Mouse (Mus musculus) T-helper 2 cell (primary cell): ENCODE data around the gene Cacna1f.

Experiments used
- in situ Hi-C: fragments of 300-600 bp; cut with MboI, MseI; formaldehyde crosslinking; loops from one replicate; pipeline ENCODE4 v1.15.1; 2025; ENCODE audit warnings: high pct_unique_total_duplicates

Cacna1f gene

DNA sequence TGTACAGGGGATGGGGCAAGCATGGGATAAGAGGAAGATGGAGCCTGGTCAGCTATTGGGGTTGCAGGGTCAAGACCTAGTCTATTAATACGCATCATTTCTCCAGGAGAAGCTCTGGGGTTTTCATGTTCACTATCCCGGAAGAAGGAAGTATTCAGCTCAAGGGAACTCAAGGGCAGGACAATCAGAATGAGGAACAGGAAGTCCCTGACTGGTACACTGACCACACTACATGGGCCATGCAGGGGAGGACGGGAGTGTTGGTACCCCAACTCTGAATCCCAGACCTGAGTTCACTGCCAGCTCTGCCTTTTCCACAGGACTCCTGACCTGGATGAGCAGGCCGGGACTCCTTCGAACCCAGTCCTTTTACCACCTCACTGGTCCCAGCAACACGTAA is 25.7 kb downstream of the Cacna1f start:
- in situ Hi-C loops, result no loop called here

DNA sequence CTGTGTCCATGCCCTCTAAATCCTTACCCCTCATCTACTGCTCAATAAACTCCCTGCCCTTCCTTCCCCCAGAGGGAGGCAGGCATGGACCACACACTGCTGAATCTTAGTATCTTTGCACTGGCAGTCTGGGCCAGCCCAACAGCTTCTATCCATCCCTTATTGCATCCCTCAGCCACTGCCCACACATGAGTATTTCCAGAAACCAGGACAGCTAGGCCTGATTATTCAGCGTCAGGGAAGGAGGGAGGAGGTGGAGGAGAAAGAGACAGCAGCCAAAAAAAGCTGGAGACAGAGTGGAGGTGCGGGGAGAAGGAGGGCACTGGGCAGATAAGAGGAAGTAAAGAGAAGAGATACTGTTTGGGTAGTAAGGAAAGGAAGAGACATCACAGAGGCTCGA is 28.2 kb downstream of the Cacna1f start:
- in situ Hi-C loops, result no loop called here

DNA sequence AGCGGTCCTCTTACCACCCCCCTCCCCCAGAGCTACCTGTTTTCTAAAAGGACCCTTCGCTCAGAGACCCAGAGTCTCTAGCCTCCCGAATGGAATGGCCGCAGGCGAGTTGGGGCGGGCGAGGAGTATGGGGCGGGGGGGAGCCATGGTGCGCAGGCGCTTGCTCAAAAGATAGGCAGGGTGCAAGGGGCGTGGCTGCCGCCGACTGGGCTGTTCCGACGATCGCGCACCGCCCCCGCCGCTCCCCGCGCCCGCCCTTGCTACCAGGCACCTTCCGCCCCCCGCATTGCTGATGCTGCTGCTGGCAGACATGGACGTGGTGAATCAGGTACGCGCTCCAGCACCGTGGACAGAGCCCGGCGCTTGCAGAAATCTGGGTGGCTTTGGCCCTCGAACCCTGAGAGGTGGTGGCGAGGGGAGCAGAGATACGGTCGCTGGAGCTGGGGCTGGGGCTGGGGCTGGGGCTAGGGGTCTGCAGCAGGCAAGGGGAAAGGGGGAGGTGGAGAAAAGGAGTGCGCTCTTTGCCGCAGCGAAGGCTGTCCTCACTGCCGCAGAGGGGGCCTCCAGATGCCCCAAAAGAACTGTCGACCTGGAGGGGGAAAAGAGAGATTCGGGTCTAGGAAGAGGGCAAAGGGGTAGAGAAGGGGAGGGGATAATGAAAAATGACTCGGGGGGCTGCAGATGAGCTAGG is 31.7 kb downstream of the Cacna1f start, which contains the start of gene Syp:
Gene Syp (plus strand): TSS at position 71 of the 691 bp plus-strand sequence.
- in situ Hi-C loops, result no loop called here

DNA sequence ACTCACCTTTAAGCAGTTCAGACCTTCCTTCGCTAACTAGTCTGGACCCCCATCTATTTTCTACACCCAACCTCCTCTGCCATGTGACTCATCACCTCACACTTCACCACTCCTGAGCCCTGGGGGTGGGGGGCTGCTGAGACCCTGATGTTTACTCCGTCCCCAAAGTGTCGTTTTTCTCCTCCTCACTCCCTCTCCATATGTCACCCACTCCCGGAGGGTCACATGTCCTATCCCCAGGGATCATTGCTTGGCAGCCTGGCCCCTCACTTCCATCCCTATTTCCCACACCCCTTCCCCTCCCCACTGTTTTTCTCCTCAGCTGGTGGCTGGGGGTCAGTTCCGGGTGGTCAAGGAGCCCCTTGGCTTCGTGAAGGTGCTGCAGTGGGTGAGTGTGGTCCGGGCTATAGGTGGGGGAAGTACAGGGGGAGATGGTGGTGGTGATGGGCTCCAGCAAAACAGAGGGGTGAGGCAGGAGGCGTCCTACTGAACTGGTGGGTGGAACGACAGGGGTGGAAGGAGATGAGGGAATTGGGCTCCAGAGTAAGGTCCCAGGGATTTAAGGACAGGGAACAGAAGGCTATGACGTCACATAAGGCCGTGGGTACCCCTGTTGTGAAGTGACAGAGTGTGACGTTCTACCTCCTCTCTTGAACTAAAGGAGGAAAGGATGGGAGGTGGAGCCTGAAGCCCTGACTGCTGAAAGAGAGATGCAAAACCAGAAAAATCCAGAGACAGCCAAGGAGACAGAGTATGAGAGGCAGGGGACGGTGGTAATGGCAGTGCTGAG is 32.8 kb downstream of the Cacna1f start:
- in situ Hi-C loops, result loop anchor here (5.0 kb wide), 2 partner anchors 38 to 167 kb away; no protein-coding TSS in a partner anchor

DNA sequence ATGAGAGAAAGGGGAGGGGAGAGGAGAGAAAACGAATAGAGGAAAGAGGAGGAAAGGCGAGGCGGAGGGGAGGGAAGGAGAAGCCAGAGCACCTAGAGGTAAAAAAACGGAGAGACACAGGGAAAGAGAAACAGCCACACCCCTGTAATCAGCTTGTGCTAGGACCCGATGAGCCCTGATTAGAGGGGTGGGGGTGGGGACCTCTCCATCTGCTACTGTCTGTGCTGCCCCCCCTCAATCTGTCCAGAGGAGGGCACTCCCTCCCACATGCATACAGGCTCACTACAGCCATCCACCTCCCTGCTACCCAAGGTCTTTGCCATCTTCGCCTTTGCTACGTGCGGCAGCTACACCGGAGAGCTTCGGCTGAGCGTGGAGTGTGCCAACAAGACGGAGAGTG is 33.9 kb downstream of the Cacna1f start:
- in situ Hi-C loops, result loop anchor here (5.0 kb wide), 2 partner anchors 37 to 168 kb away; no protein-coding TSS in a partner anchor

DNA sequence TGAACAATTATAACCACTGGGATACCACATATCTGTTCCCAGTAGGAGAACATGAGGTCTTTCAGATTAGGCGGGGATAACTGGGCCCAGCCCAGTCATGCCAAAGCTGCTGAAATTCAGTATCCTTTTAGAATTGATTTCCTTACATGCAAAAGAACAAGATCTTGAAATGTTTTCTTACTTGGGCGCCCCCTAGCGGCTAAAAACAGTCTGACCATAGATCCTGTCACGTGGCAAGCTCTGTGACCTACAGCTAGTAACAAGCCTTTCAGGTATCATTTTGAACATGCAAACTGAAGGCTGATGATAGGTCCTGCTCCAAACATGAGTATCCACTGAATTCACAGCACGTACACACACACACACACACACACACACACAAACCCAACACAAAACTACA is 38.5 kb downstream of the Cacna1f start:
- in situ Hi-C loops, result no loop called here

DNA sequence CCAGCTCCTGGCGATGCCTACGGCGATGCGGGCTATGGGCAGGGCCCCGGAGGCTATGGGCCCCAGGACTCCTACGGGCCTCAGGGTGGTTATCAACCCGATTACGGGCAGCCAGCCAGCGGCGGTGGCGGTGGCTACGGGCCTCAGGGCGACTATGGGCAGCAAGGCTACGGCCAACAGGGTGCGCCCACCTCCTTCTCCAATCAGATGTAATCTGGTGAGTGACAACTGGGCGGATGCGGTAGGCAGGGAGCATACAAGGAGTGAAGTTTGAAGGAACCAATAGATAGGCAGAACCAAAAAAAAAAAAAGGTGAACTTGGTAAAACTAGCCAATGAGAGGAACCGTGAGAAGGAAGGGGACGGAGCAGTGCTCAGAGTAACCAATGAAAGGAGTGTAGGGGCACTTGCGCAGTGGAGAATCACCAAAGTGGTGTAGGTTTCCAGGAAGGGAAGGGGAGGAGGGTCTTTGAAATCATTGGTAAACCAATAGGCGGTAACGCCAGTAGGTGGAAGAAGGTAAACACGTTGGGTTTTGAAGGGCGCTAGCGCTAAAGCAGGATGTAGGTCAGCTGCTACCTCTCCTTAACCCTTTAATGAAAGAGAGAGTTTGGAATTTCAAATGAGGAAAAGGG is 41.9 kb downstream of the Cacna1f start:
- in situ Hi-C loops, result no loop called here

DNA sequence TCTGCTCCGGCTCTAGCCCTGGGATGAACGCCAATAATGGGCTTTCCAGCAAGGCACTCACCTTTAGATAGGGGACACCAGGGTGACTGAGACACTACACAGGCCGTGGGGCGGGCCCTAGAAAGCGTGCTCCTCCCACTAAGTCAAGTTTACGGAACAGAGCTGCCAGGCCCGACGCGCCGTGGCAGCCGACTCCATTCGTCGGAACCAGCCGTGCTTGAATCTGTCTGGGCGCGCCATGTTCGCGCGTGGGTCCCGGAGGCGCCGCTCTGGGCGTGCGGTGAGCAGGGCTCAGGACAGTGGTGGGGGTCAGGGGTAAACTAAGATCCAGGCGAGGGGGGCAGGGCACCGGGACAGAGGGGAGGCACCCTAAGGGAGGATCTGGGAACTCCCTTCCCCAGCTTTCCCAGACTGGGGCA is 50.3 kb downstream of the Cacna1f start, which contains the start of gene Prickle3:
Gene Prickle3 (plus strand): TSS at position 40 of the 419 bp plus-strand sequence.
- in situ Hi-C loops, result no loop called here

DNA sequence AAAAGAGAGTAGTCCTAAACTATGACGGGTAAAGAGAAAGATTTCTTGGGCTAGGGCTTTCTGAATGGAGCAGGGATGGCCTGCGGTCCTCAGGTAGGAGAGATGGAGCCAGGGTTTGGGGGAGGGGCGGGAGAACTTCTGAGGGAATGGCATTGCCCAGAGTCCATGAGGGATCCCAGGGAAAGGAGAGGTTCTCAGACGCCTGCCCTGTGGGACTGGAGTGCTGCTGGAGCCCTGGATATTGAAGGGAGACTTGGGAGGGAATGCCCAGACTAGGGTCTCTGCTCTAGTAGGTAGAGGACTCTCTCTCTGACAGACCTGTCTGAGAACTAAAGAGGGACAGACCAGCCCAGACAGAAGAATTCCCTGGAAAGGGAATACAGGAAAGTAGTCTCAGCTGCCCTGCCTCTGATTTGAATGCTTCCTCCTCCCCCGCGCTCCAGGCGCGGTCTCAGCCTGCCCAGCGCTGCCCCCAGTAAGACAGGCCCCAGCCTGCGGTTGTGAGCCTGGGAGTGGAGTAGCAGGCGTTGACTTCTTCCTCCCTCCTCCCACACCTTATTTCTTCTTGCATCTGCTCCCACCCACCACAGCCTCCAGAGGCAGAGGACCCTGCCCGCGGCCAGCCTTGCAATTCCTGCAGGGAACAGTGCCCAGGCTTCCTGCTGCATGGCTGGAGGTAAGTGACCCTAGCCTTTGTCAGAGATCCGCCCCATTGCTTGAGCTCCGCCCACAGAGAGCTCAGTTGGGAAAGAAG is 51.3 kb downstream of the Cacna1f start:
- in situ Hi-C loops, result no loop called here

DNA sequence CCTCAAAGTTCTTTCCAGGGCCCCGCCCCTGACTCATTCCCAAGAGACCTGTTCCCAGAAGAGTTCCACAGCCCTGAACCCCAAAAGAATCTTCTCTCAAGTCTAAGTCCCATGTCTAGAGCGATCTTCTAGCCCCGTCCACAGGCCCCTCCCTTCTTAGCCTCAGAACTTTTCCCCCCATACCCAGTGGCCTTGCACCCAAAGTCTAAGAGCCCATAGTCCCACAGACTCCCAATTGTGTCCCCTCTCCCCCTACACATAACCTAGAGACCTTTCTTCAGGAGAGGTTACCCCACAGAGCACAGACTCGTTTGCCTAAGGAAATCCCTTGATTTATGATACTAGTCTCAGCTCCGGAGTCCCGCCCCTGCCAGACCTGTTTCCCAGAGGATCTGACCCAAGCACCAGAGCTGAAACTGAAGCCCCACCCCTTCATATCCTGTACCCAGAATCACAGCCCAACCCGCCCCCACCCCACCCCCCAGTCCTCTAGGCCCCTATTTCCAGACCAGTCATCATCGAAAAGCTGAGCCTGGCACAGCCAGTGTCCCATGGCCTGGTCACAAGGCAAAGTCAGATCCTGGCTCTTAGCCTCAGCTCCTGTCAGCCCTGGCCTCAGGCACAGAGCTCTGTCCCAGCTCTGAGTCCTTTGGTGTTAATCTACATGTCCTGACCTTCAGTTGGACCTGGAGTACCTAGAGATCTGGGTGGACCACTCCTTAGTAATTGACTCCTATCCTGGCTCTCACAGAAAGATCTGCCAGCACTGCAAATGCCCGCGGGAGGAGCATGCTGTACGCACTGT is 52.1 kb downstream of the Cacna1f start:
- in situ Hi-C loops, result no loop called here

DNA sequence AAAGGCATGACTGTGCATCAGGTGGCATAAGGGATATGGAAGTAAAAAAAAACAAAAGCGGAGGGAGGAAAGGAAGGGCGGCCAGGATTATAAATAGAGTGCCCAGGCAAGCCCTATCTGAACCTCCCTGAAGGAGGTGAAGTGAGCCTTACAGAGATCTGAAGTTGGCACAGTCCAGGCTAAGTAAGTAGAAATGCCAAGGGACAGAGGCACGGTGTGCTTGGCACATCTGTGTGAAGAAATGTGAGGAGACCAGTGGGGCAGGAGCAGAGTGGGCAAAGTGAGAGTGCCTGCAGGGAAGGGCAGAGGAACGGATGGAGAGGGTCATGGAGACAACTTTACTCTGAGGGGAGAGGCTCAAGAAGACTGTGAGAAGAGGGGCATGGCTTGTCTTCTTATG is 54.2 kb downstream of the Cacna1f start:
- in situ Hi-C loops, result no loop called here

DNA sequence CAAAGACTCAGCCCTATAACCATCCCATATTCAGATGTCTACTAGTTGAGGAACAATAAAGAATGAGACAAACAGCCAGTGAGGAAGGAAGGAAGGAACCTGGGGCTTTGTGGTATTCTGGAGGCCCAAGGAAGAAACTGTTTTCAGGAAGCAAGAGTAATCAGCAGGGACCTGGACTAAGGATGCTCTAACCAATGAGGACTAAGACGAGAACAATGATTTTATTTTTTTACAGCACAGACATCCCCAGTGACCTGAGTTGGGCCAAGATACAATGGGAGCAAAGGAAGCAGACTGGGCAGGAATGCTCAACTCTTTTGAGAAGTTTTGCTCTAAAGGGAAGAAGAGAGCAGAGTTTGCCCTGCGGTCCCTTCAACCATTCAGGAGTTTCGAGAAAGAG is 56.1 kb downstream of the Cacna1f start:
- in situ Hi-C loops, result no loop called here

DNA sequence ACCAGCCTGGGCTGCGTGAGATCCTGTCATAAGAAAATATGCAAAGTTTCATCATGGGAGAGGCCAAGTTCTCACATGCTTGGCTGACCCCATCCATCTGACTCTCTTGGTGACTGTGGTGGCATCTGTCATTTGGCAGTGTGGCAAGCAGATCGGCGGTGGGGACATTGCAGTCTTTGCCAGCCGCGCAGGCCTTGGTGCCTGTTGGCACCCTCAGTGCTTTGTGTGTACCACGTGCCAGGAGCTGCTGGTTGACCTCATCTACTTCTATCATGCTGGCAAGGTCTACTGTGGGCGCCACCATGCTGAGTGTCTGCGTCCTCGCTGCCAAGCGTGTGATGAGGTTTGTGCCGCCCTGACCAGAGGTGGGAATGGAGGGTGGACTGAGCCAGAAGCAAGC is 57.9 kb downstream of the Cacna1f start:
- in situ Hi-C loops, result no loop called here

DNA sequence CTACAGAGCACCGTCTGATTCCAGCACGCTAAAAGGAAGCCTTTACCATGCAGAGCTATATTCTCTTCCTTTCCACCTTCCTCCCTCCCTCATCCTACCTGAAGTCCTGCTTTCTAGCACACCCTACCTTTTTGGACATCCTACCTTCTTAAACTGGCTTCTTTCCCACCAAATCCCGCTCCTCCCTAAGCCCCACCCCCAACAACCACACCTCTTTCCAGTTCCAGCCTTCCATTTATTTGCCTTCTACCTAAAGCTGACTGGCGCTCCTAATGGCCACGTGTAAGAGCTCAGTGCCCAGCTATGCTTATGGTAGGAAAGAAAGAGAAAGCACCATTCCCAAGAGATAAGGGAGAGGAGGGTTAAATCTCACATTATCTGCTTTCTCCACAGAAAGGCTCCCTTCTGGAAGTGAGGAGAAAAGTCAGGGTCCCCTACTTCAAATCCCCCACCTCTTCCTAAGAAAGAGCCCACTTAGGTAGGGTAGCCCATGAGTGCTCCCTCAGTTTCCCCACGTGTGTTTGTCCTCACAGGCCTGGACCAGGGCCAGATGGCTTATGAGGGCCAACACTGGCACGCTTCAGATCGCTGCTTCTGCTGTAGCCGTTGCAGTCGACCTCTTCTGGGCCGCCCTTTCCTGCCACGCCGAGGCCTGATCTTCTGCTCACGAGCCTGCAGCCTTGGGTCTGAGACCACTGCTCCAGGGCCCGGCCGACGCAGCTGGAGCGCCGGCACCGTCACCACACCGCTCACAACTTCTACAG is 59.0 kb downstream of the Cacna1f start:
- in situ Hi-C loops, result no loop called here

DNA sequence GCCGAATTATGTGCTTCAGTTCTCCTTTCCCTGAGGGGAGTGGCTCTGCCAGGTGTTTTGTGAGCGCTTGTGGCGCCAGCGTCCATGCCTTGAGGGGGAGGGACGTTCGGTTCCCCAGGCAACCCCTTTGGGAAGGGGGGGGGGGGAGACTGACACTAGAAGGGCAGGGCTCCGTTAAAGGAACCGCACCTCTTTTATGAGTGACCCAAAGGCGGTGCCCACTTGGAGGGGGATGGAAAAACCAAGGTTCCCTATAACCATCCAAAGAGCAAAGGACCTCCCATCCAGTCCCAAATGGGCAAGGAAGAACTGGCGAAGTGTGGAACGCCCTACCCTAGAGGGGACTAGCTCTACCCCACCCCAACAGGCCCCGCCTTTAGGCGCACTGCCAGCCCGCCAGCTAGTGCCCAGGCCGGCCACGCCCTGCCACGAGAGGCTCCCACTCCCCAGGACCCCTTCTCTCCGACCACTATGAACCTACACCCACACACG is 63.6 kb downstream of the Cacna1f start:
- in situ Hi-C loops, result no loop called here

DNA sequence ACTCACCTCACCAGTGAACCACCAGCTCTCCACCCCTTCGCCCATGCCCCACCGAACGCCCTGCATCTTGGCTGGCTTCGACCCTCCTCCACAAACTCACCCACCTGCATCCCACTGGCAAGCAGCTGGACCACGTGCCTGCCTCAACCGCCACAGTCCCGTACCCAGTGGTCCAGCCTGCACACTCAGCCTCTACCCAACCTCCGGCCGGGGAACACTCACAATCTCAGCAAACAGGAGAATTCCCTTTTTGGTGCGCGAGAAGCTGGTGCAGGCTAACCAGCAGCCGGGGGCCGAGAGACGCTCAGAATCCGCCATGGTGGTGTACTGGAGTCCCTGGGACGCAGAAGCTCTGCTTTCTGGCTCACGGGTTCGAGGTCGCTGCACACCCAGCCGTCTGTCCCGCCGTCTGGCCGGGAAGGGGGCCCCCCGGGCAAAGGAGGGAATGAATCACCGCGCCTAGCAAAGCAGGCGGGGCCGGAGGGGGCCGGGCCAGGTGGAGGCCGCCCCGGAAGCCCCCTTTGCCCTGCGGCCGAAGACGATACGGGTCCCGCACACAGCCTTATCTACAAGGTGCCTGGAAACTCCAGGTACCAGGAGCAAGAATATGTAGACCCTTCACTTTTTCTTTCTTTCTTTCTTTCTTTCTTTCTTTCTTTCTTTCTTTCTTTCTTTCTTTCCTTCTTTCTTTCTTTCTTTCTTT is 64.2 kb downstream of the Cacna1f start, which contains the start of gene Plp2:
Gene Plp2 (minus strand): TSS at position 470 of the 703 bp plus-strand sequence.
- in situ Hi-C loops, result no loop called here

DNA sequence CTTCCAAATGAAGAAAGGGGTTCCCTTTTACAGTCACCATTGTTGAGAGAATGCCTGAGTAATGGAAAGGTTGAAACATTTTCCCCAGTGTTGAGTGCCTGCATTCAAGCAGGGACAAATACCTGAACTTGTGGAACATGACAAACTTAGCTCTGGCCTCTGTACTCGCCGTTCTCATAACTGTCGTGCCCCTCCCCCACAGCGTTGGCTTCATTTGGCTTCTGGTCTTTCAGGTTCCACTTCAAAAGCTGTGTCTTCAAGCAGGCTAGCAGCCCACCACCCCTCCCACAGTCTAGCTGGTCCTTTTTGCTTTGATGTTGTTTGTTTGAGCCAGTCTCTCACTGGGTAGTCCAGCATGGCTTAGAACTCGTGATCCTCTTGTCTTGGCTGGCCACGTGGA is 65.9 kb downstream of the Cacna1f start:
- in situ Hi-C loops, result no loop called here

DNA sequence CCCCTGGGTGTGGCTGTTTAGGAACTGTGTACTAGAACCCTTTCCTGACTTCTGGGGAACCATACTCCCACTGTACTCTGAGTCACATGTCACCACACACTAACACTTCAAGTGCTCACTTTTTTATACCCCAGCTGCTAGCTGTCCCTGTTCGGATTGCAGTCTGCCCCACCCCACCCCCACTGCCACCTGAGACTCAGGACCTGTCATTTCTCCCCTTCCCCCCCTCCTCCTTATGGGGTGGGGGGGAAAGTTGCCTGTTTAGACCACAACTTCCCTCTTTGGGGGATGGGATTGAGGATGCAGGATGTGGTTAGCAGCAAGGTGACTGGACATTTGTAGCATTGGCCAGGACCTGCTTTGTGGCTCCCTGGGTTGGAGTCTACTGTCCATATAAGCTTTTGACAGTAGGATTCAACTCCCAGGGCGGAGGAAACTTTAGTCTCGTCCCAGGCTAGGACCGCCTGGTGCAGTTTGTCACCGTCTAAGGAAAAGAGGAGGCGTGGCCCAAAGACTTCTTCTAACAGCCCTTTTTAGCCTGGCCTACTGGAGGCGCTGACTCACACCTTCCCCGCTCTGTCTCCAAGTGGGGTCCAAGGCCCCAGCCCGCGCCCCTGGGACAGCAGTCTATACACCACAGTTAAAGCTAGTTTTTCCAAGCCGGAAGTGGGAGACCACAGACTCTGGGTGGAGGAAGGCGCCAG is 66.8 kb downstream of the Cacna1f start:
- in situ Hi-C loops, result no loop called here
